Mouse (Mus musculus) midbrain, postnatal 0 days (tissue): ENCODE data around the gene Dnajc24. TPM values are rescaled to one million over a fixed set of nuclear protein-coding genes. Genes with fewer than 3 reads are reported as not detected.

Experiments used
- ATAC-seq: fragments of 200-750 bp; cut with Nextera tagmentation; 2 replicates; pipeline ENCODE4 v1.8.0; 2017; ENCODE audit warnings: moderate number of reproducible peaks, mild to moderate bottlenecking, moderate TSS enrichment, moderate library complexity; ENCODE audit not compliant: low FRiP score
- DNase-seq: peaks from one replicate; pipeline ENCODE4 v3.0.0-alpha.2; 2015; ENCODE audit warnings: low spot score
- H3K27ac ChIP-seq: fragments of 300-500 bp; sonication (generic); 2 replicates; pipeline ENCODE4 v1.5.1; 2014; ENCODE audit warnings: low read depth, mild to moderate bottlenecking, low read length, mixed read lengths
- H3K27me3 ChIP-seq: fragments of 300-500 bp; sonication (generic); 2 replicates; pipeline ENCODE4 v1.6.1; 2014; ENCODE audit warnings: low read length, control low read depth, mixed read lengths; ENCODE audit not compliant: insufficient read depth
- H3K36me3 ChIP-seq: fragments of 300-500 bp; sonication (generic); 2 replicates; pipeline ENCODE4 v1.6.1; 2014; ENCODE audit warnings: low read length, control low read depth, mixed read lengths; ENCODE audit not compliant: insufficient read depth
- H3K4me1 ChIP-seq: fragments of 300-500 bp; sonication (generic); 2 replicates; pipeline ENCODE4 v1.6.1; 2014; ENCODE audit warnings: mild to moderate bottlenecking, control low read depth, antibody characterized with exemption, low read length, mixed read lengths; ENCODE audit not compliant: insufficient read depth
- H3K4me2 ChIP-seq: fragments of 300-500 bp; sonication (generic); 2 replicates; pipeline ENCODE4 v1.6.1; 2014; ENCODE audit warnings: low read depth, mild to moderate bottlenecking, low read length, mixed read lengths; ENCODE audit not compliant: poor library complexity, severe bottlenecking
- H3K4me3 ChIP-seq: fragments of 300-500 bp; sonication (generic); 2 replicates; pipeline ENCODE4 v1.5.1; 2014; ENCODE audit warnings: low read depth, mild to moderate bottlenecking, low read length, moderate library complexity
- H3K9ac ChIP-seq: fragments of 300-500 bp; sonication (generic); replicated peaks from 2 replicates; pipeline ENCODE4 v1.6.1; 2014; ENCODE audit warnings: mild to moderate bottlenecking, low read length, moderate library complexity, mixed read lengths; ENCODE audit not compliant: poor library complexity, severe bottlenecking
- H3K9me3 ChIP-seq: fragments of 300-500 bp; sonication (generic); 2 replicates; pipeline ENCODE4 v1.6.1; 2016; ENCODE audit warnings: low read length, control low read depth
- CTCF ChIP-seq: IDR thresholded peaks from 2 replicates; pipeline ENCODE4 v1.5.1; 2016; ENCODE audit warnings: antibody characterized with exemption, mild to moderate bottlenecking
- WGBS: fragments of 180-500 bp; shearing (Covaris S2); extraction: QIAGEN DNeasy Blood & Tissue Kit; methylation state at CpG from one replicate; pipeline ENCODE4 v1.1.7; 2014; 5-methylcytosine and 5-hydroxymethylcytosine counted together
- microRNA-seq: library from miRNA; unstranded; fragments of <30 nt; microRNA quantifications from one replicate; pipeline ENCODE4, GENCODE M21; 2016; ENCODE audit warnings: borderline number of aligned reads
- polyA plus RNA-seq: library from polyadenylated mRNA; unstranded; fragments of >200 nt; fragmentation: Nextera tagmentation; extraction: Ambion mirVana; gene quantifications from 2 replicates; pipeline ENCODE4 v1.2.1, GENCODE M21; 2015
- total RNA-seq: library from RNA; depleted of rRNA; stranded (reverse); fragments of >200 nt; gene quantifications from 2 replicates; pipeline ENCODE4 v1.2.3, GENCODE M21; 2014; rRNA removed

Dnajc24 gene
- total and polyA plus RNA-seq, 2 experiments from 2014 or later: 8.7 to 19.7 TPM

DNA sequence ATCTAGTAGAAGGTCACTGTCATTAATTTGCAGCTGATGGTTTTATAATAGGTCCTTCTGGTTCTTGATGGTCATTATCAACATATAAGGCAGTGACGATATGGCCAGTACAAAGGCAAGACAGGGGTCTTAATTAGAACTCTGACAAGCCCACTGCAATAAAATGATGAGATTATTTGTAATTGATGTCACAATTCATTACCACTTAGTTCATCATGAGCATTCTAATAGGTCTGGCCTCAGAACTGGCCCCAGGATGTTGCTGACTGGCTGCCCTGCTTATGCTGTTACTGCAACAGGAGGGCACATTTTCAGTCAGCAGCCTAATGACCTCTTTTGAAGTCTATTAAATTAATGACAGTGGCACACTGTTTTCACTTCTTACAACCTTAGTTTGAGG, 39.9 kb downstream of the Dnajc24 start:
- ATAC-seq (no peak), DNase-seq (no peak)
- 81% methylated on average over 1 of the region's 1 CpGs for WGBS
- Histone ChIP-seq H3K27ac (no peak overlapping the region), H3K4me1 (no peaks in the 10 kb centered on the region), H3K9me3 (no peaks in the 10 kb centered on the region), H3K36me3 (peaks cover 5% of the 10 kb centered on the region; the same call in 1 of the 2 replicates), H3K4me2 (no peak overlapping the region), H3K9ac (no peak overlapping the region), H3K4me3 (no peak overlapping the region), H3K27me3 (no peaks in the 10 kb centered on the region)
- TF ChIP-seq CTCF: no peak

DNA sequence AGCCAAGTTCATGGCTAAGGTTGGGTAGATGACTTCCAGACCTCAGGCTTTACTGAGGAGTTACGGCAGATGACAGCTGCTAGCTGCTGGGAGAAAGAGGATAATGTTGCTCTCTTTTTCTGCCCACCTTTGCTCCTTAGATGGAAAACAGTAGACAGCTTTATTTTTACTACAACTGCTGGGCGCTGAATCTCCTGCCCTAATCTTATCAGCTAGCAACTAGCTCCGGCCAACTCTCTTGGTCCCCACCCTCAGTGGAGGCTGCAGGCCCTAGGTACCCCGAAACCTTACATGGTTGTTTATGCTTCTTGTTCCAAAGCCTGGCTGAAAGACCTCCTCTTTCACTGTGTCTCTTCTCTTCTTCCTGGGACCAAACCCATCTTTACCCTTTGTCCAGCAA, 49.5 kb downstream of the Dnajc24 start:
- H3K4me3 ChIP-seq: no peak overlapping the region
- H3K9me3 ChIP-seq: no peaks in the 10 kb centered on the region
- no peak overlapping the region for H3K9ac ChIP-seq
- no peak overlapping the region for H3K4me2 ChIP-seq
- no peaks in the 10 kb centered on the region for H3K4me1 ChIP-seq
- H3K36me3 ChIP-seq: no peaks in the 10 kb centered on the region
- ATAC-seq (no peak), DNase-seq (no peak)
- no peaks in the 10 kb centered on the region for H3K27me3 ChIP-seq
- no peak for TF ChIP-seq CTCF
- no peak overlapping the region for H3K27ac ChIP-seq
- 88% methylated on average over 4 of the region's 4 CpGs for WGBS

- H3K4me2 ChIP-seq: no peak overlapping the region
- TF ChIP-seq CTCF: no peak
- no peak overlapping the region for H3K27ac ChIP-seq
- H3K9ac ChIP-seq: no peak overlapping the region
- no peak for ATAC-seq
- no peaks in the 10 kb centered on the region for H3K4me1 ChIP-seq
- no peak overlapping the region for H3K4me3 ChIP-seq
- no peak for DNase-seq
- 97% methylated on average over 1 of the region's 1 CpGs for WGBS
- no peaks in the 10 kb centered on the region for H3K9me3 ChIP-seq
- no peaks in the 10 kb centered on the region for H3K36me3 ChIP-seq
- no peaks in the 10 kb centered on the region for H3K27me3 ChIP-seq
These were observed 51.9 kb downstream of the Dnajc24 start for GRCm38 (mm10) chr2:105951350-105951940.

DNA sequence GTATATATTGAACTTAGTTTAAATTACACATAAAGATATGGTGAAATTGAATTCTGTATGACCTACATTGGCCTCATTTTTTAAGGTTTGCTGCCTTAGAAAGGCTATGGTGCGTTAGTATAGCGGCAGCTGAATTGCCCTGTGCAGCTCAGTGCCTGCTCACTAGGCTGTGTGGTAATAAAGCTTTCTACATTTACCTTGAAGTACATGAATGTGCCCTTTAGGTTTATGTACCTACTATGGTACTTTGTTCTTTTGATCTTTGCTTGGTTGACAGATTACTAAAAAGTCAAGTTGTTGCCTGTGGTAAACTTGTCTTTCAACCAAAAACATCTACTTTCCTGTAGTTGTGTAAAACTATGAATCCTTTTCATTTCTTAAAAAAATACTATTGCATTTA, 53.2 kb downstream of the Dnajc24 start:
- ATAC-seq: no peak
- 92% methylated on average over 2 of the region's 2 CpGs for WGBS

GRCm38 (mm10) chr2:105917623-105918346, 85.6 kb downstream of the Dnajc24 start:
- no peak for ATAC-seq
- WGBS: 28% methylated on average over 5 of the region's 5 CpGs

More for the DNA sequence above, 53.2 kb downstream of the Dnajc24 start:
- no peak for DNase-seq
- no peaks in the 10 kb centered on the region for H3K4me1 ChIP-seq
- no peaks in the 10 kb centered on the region for H3K9me3 ChIP-seq
- no peak overlapping the region for H3K4me2 ChIP-seq
- H3K27ac ChIP-seq: no peak overlapping the region
- no peak overlapping the region for H3K9ac ChIP-seq
- H3K27me3 ChIP-seq: no peaks in the 10 kb centered on the region
- no peak for TF ChIP-seq CTCF
- no peak overlapping the region for H3K4me3 ChIP-seq
- no peaks in the 10 kb centered on the region for H3K36me3 ChIP-seq

More at GRCm38 (mm10) chr2:105917623-105918346, 85.6 kb downstream of the Dnajc24 start:
- Histone ChIP-seq H3K4me1 (no peaks in the 10 kb centered on the region), H3K9me3 (no peaks in the 10 kb centered on the region), H3K4me3 (no peak overlapping the region), H3K27me3 (no peaks in the 10 kb centered on the region), H3K9ac (no peak overlapping the region), H3K4me2 (no peak overlapping the region), H3K27ac (no peak overlapping the region), H3K36me3 (no peaks in the 10 kb centered on the region)
- DNase-seq: peak; percentile 37
- no peak for TF ChIP-seq CTCF

Small RNA genes lying within 50 kb of the gene (microRNA-seq; reads per million reads assigned to microRNA genes)
- gene Gm22002: not detected

Other genes with a start within 250 kb of the Dnajc24 start
- 22.3 and 25.3 TPM in 2 replicates for gene Elp4, start 99.0 kb downstream of the Dnajc24 start, total RNA-seq
- gene Elp4, start 99.0 kb downstream of the Dnajc24 start, polyA plus RNA-seq: 24.7 and 29.2 TPM in 2 replicates
- 29.2 and 34.1 TPM in 2 replicates for gene Immp1l, start 98.9 kb downstream of the Dnajc24 start, total RNA-seq
- gene Immp1l, start 98.9 kb downstream of the Dnajc24 start, polyA plus RNA-seq: 82.1 and 84.5 TPM in 2 replicates